Mouse (Mus musculus): ENCODE results near the gene Olfr1270. TPM values are rescaled to one million over a fixed set of nuclear protein-coding genes. Genes with fewer than 3 reads are reported as not detected.

Olfr1270 gene
- polyA plus RNA-seq (2021; fragmentation: Nextera tagmentation): not detected in 2 replicates
- long read RNA-seq, experiment 1: 0 reads
- long read RNA-seq, experiment 2: 0 reads

GRCm38 (mm10) chr2:90152991-90153390 lies at the start of gene Olfr1270:
Gene Olfr1270 (minus strand): TSS chr2:90153091.

GRCm38 (mm10) chr2:90142196-90142595 lies 10.7 kb downstream of the Olfr1270 start, which contains the start of gene Olfr32:
Gene Olfr32 (minus strand): TSS chr2:90142296.

GRCm38 (mm10) chr2:90121312-90121711 lies 31.6 kb downstream of the Olfr1270 start, which contains the start of gene Olfr1269:
Gene Olfr1269 (minus strand): TSS chr2:90121412.

Other genes starting within 250 kb of the Olfr1270 start
- not detected in 2 replicates for gene Olfr1258, start 225.8 kb downstream of the Olfr1270 start, polyA plus RNA-seq (2021; fragmentation: Nextera tagmentation)
- not detected in 2 replicates for gene Olfr1259, start 204.4 kb downstream of the Olfr1270 start, polyA plus RNA-seq (2021; fragmentation: Nextera tagmentation)
- gene Olfr1260, start 178.8 kb downstream of the Olfr1270 start, polyA plus RNA-seq (2021; fragmentation: Nextera tagmentation): not detected in 2 replicates
- gene Olfr1261, start 161.9 kb downstream of the Olfr1270 start, polyA plus RNA-seq (2021; fragmentation: Nextera tagmentation): not detected in 2 replicates
- gene Olfr1262, start 152.9 kb downstream of the Olfr1270 start, polyA plus RNA-seq (2021; fragmentation: Nextera tagmentation): not detected in 2 replicates
- not detected in 2 replicates for gene Olfr1263, start 141.0 kb downstream of the Olfr1270 start, polyA plus RNA-seq (2021; fragmentation: Nextera tagmentation)
- gene Olfr1264, start 127.5 kb downstream of the Olfr1270 start, polyA plus RNA-seq (2021; fragmentation: Nextera tagmentation): not detected in 2 replicates
- gene Olfr1265, start 117.8 kb downstream of the Olfr1270 start, polyA plus RNA-seq (2021; fragmentation: Nextera tagmentation): not detected in 2 replicates
- gene Olfr140, start 89.5 kb downstream of the Olfr1270 start, polyA plus RNA-seq (2021; fragmentation: Nextera tagmentation): not detected in 2 replicates
- gene Olfr1269, start 31.7 kb downstream of the Olfr1270 start, polyA plus RNA-seq (2021; fragmentation: Nextera tagmentation): not detected in 2 replicates
- gene Olfr32, start 10.8 kb downstream of the Olfr1270 start, polyA plus RNA-seq (2021; fragmentation: Nextera tagmentation): not detected in 2 replicates
- gene Olfr1506, start 71.4 kb upstream of the Olfr1270 start, polyA plus RNA-seq (2021; fragmentation: Nextera tagmentation): not detected in 2 replicates
- not detected in 2 replicates for gene Olfr142, start 104.5 kb upstream of the Olfr1270 start, polyA plus RNA-seq (2021; fragmentation: Nextera tagmentation)
- not detected in 2 replicates for gene Olfr1271, start 117.9 kb upstream of the Olfr1270 start, polyA plus RNA-seq (2021; fragmentation: Nextera tagmentation)
- gene Olfr1272, start 139.8 kb upstream of the Olfr1270 start, polyA plus RNA-seq (2021; fragmentation: Nextera tagmentation): not detected in 2 replicates
- not detected in 2 replicates for gene Gm13769, start 169.1 kb upstream of the Olfr1270 start, polyA plus RNA-seq (2021; fragmentation: Nextera tagmentation)
- not detected in 2 replicates for gene Olfr1274-ps, start 245.6 kb upstream of the Olfr1270 start, polyA plus RNA-seq (2021; fragmentation: Nextera tagmentation)

Data from layer of hippocampus, adult 6 months (tissue).